Mouse (Mus musculus) T-helper 17 cell (primary cell): ENCODE results near the gene Nrtn.

Source experiments
- in situ Hi-C, 2 experiments: fragments of 300-600 bp; cut with MboI, MseI; formaldehyde crosslinking; loops; 1 replicate in 1 of 2; 2 replicates in 1 of 2; pipeline ENCODE4 v1.15.1; 2025; ENCODE audit warnings: high pct_unique_total_duplicates in 2 of 2

The Nrtn gene

GRCm38 (mm10) chr17:56762769-56763731 is 5.7 kb upstream of the Nrtn start:
- in situ Hi-C loops: loop anchor here in 1 of 2 experiments (5.0 kb wide), 1 partner anchor 46 kb away; the partner anchor contains the start of genes Ndufa11 and Vmac

GRCm38 (mm10) chr17:56761991-56762410 is 4.7 kb upstream of the Nrtn start:
- in situ Hi-C loops: loop anchor here in 1 of 2 experiments (5.0 kb wide), 1 partner anchor 45 kb away; the partner anchor contains the start of genes Ndufa11 and Vmac

DNA sequence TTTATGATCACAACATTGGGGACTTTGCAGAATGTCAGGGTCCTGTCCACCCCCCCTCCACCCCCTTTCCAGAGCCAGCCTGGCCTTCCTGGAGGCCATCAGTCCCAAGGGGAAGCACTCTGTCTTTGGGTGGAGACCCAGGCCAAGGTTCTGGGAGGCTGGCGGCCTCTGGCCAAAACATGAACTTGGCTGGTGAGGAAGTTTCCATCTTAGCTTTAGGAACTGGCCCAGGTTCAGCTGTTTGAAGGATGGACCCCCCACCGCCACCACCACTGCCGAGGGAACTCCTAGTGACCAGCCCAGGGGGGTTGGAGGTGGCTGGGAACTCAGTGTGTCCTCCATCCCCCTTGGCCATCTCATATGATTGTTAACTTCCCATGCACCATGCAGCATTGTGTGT is 3.7 kb upstream of the Nrtn start:
- in situ Hi-C loops: loop anchor here in 1 of 2 experiments (5.0 kb wide), 1 partner anchor 44 kb away; the partner anchor contains the start of genes Ndufa11 and Vmac

DNA sequence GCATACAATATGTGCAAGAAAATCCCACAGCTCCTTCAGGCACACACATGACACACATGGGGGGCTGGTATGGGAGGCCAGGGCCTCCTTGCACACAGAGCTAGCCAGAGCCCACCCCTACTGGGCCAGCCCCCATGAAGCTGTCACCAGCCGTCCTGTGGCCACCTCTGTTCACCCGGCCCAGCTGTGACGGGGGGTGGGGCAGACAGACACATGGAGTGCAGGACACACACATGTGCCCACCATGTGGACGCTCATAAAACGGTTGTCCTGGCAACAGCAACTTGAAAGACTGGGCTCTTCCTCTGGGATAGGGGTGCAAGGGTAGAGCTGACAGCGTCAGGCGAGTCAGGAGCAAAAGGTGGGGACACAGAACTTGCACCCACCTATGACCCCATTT is 1.9 kb upstream of the Nrtn start:
- in situ Hi-C loops: no loop called here

DNA sequence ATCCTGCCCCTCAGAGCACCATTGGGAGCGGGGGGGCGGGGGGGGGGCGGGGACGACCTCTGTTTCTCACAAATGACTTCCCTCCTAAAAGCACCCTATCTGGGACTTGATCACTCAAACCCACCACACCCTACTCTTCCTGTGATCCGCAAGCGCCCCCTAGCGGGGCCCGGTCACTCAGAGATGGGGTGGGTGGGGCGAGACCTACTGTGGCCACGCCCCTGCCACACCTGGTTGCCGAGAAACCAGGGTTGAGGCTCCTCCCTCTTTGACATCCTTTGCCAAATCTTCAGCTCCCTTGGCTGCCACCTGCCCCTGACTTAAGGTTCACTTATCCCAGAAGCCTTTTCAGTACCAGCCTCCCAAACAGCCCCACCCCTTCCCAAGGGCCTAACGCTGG is 802 bp upstream of the Nrtn start:
- in situ Hi-C loops: no loop called here

GRCm38 (mm10) chr17:56756703-56757399 is 479 bp downstream of the Nrtn start:
- in situ Hi-C loops: no loop called here

DNA sequence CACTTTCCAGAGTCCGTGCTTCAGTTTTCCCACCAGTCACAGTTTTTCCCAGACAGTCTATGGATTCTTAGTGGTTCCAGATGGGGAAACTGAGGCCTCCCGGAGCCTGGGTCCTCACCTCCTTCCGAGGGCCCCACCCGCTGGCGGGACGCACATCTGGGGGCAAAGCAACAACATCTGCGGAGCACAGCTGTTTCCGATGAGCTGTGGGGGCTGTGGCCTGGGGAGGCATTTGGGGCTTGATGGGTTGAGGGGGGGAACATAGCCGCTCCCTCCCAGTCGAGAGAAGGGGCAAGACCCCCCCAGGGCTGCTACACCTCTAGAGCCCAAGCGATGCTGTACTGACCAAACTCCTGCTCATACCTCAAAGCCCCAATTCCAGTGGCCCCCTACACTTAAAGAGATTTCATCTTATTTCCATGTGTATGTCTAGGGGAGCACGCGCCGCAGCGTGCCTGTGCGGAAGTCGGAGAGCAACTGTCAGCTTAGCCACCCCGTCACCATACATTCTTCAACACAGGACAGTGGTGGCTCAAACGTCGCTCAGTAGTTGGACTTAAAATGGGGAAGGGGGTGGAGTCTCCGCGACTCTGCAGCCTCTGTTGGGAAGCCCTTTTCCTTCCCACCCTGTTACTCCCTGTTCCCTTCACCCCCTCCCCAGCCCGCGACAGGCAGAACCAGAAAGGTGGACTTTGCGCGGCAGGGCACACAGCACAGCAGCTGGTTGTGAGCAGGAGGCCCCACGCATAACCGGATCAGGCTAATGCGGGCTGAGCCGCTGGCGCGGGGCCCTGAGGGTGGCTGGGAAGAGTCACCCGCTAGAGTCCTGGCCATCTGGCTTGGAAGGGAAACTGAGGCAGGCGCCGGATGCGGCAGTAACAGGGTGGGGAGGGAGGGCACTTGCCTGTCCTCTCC is 2.8 kb downstream of the Nrtn start:
- in situ Hi-C loops: no loop called here

DNA sequence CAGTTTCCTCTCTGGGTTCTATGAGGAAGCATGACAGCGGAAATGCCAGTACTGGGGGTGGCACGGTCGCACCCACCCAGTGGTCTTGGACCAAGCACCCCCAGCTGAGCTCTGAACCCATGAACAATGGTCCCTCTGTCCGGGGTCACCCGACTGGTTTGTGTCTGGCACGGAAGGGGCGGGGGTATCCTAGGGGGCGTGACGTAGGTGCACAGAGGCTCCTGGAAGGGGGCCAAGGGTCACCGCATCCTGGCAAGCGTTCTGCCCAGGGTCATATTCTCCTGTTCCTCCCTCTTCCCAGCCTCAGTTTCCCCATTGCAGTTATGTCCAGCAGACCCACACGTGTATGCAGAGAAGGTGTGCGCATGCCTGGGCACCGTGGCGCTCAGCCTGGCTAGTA is 3.9 kb downstream of the Nrtn start:
- in situ Hi-C loops: no loop called here

DNA sequence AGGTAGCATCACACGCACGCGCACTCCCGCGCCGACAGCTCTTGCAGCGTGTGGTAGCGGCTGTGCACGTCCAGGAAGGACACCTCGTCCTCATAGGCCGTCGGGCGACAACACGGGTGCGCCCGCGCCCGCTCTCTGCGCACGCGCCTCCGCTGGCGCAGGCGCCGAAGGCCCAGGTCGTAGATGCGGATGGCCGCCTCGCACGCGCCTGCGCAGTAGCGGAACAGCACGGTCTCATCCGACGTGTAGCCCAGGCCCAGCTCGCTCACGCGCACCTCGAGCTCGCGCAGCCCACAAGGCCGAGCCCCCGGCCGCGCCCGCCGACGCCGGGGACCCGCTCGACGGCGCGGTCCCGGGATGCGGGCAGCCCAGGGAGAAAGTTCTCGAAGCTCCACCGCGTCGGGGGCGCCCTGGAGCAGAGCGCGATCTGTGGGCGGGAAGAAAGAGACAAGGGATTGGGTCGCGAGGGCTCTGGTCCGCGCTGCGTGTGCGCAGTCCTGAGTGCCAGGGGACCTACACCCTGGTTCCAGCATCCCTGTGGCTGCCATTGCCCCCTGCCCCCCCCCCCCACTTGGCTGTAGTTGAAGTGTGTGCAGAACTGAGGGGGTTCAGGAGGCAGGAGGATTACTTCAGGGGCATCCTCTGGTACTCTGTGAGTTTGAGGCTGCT is 5.8 kb downstream of the Nrtn start:
- in situ Hi-C loops: no loop called here

DNA sequence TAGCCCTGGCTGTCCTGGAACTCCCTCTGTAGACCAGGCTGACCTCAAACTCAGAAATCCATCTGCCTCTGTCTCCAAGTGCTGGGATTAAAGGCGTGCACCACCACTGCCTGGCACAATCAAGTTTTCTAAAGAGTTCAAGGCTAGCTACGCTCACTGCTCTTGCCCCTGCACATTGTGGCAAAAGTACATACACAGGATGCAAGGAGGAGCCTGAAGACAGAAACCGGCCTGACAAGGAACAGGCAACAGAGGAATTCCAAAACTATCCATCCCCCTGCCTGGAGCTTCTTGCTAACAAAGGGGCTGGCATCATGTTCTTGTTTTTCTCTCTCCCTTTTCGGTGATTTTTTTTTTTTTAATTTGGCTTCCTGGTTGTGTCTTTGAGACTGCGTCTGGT is 13.2 kb downstream of the Nrtn start:
- in situ Hi-C loops: no loop called here

GRCm38 (mm10) chr17:56740788-56741160 is 16.6 kb downstream of the Nrtn start:
- in situ Hi-C loops: no loop called here

GRCm38 (mm10) chr17:56740118-56740787 is 17.1 kb downstream of the Nrtn start:
- in situ Hi-C loops: no loop called here

- in situ Hi-C loops: no loop called here
These were observed 19.1 kb downstream of the Nrtn start for GRCm38 (mm10) chr17:56738221-56738620.

GRCm38 (mm10) chr17:56736534-56736933 is 20.8 kb downstream of the Nrtn start:
- in situ Hi-C loops: no loop called here

- in situ Hi-C loops: no loop called here
These were observed 27.7 kb downstream of the Nrtn start for GRCm38 (mm10) chr17:56729656-56730055.

DNA sequence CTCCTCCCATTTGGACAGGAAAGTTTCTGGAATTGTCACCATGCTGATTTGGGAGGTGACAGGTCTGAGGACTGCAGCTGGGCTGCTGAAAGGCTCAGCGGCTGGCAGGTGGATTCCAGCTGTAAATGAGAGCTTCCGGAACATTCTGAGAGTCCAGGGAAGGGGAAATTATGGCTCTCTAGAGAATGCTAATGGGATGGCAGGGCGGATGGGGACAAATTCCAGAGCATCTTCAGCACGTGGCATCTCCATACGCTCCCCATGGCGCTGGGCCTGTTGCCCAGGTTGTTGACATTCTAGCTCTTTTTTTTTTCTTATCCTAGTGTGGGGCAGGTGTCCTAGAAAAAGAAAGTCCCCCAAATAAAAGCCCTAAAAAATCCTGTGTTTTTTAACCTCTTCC is 28.2 kb downstream of the Nrtn start:
- in situ Hi-C loops: no loop called here

- in situ Hi-C loops: no loop called here
These were observed 29.2 kb downstream of the Nrtn start for GRCm38 (mm10) chr17:56728117-56728516.

DNA sequence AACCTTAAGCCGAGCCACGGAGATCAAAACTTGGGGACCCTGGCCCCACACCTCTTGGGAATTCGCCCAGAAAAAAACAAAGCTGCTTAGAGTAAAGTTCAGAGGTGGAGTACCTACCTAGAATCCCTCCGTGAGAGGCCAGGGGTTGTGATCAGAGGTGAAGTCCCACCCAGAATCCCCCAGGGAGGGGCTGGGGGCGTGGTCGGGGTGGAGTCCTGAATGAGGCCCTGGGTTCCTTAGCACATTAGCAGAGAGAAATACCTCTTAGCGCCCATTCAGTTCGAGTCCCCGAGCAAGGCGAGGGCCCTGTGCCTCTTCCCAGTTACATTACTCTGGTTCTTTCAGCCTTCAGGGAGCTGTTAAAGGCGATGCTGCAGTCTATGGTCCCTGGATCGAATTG is 29.7 kb downstream of the Nrtn start:
- in situ Hi-C loops: no loop called here

- in situ Hi-C loops: no loop called here
These were observed 30.2 kb downstream of the Nrtn start for GRCm38 (mm10) chr17:56727029-56727649.
